Mouse (Mus musculus): ENCODE measurements around the gene Chrna5.

- TF ChIP-seq POLR2A (IDR thresholded peaks at IDR 0.05; ENCODE audit: control insufficient read depth, extremely low read depth, insufficient read depth, low read length, poor library complexity) (no peak), CTCF (IDR thresholded peaks at IDR 0.05; ENCODE audit: borderline replicate concordance, control insufficient read depth, extremely low read depth, insufficient read depth, low read length, poor library complexity) (no peak)
Observed at GRCm38 (mm10) chr9:54995645-54996044, 15.0 kb downstream of the Chrna5 start.
